Mouse (Mus musculus): ENCODE results near the gene 5730522E02Rik.

GRCm38 (mm10) chr11:25600030-25600429 is 610.5 kb downstream of the 5730522E02Rik start:
- TF ChIP-seq POLR2A (IDR thresholded peaks at IDR 0.05; ENCODE audit: borderline replicate concordance, low read depth, low read length) (no peak), CTCF (IDR thresholded peaks at IDR 0.05; ENCODE audit: low read depth, low read length) (no peak)
